Mouse (Mus musculus) kidney, adult 2 months (tissue): ENCODE data around the gene Engase.

Experiments
- CTCF ChIP-seq: fragments of 200-500 bp; conservative IDR thresholded peaks from 2 replicates; pipeline ENCODE4 v1.5.1; 2011; ENCODE audit warnings: low read depth, mild to moderate bottlenecking, control low read depth, low read length, moderate library complexity, mixed read lengths; ENCODE audit not compliant: insufficient read depth, insufficient read length
- POLR2A ChIP-seq: fragments of 200-500 bp; IDR thresholded peaks from one replicate; pipeline ENCODE4 v1.6.1; 2011; ENCODE audit warnings: low read depth, low read length, control low read depth

- TF ChIP-seq POLR2A (no peak), CTCF (no peak)
Observed at GRCm38 (mm10) chr11:118479776-118480175, 3.1 kb downstream of the Engase start.
